14 mouse cellular contexts compared by ENCODE assay signal in the genomic region with DNA sequence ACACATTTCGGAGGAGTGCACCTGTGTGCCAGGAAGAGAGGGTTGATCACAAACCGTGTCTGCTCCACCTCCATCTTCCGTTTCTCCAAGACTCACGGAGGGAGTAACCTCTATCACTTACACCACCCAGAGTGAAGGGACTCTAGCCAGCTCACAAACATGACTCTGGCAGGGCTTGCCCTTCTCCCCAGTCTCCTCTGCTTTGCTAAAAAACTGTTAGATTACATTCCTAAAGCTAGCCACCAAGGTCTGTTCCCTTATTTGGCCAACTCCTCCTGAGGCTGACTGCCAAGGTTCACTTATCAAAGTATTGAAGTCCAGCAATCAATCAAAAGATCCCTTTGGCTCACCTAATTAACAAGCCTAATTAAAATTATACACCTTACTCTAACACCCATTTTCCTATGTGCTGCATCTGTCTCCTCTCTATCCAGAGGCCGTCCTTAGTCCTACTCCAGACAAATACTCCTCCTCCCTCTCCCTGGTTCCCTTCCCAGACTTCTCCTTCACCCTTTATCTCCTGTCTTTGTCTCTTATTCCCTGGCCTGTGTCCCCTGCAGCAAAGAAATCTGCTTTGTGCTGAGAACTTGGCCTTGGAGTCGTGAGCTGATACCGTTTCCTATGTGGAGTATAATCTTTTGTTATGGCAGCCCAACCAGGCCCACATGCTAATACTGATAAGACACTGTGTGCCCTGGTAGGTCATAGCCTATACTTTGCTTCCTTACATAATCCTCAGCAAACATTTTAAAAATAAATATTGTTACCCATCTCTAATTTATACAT.
DNase-seq lines count a peak whose midpoint lies in the region; ATAC-seq and TF ChIP-seq lines count a peak whose summit lies in the region.
"Had no signal": no experiment of that assay in that cellular context is flagged by ENCODE, and none has a peak within 500 bp of the region (broad histone marks: within the 10 kb centered on the region; RNA-seq: fewer than 3 reads in every experiment).

No protein-coding gene starts in this region.

- TF ChIP-seq CTCF in kidney, adult 2 months (conservative IDR thresholded peaks at IDR 0.05; ENCODE audit: insufficient read depth, insufficient read length, low read depth, low read length): no peak

- 0 out of 2 replicates have a peak overlapping the region, but pooled peaks have one; percentile 47 for H3K27ac ChIP-seq in heart, embryonic 10.5 days
- H3K27ac ChIP-seq in intestine, embryonic 16.5 days (ENCODE audit: low read length): peak overlapping the region; percentile 60
- H3K27ac ChIP-seq in kidney, adult 2 months (ENCODE audit: insufficient read depth, low read depth, low read length): no peak overlapping the region
- H3K27ac ChIP-seq in neural tube, embryonic 15.5 days (replicated peaks): no peak overlapping the region

- H3K9me3 ChIP-seq in heart, embryonic 10.5 days: no peaks in the 10 kb centered on the region
- no peaks in the 10 kb centered on the region for H3K9me3 ChIP-seq in intestine, embryonic 16.5 days (ENCODE audit: control insufficient read depth, low read length)
- no peaks in the 10 kb centered on the region for H3K9me3 ChIP-seq in neural tube, embryonic 15.5 days (replicated peaks)

- 49% methylated on average over 7 of the region's 7 CpGs for WGBS in heart, embryonic 10.5 days
- WGBS in intestine, embryonic 16.5 days: 48% methylated on average over 7 of the region's 7 CpGs
- WGBS in kidney, adult 2 months: 65% methylated on average over 7 of the region's 7 CpGs
- WGBS in neural tube, embryonic 15.5 days: 81% methylated on average over 7 of the region's 7 CpGs

- no peak overlapping the region for H3K4me2 ChIP-seq in intestine, embryonic 16.5 days (ENCODE audit: low read depth, low read length)
- no peak overlapping the region for H3K4me2 ChIP-seq in neural tube, embryonic 15.5 days

- no peak for TF ChIP-seq POLR2A in kidney, adult 2 months (IDR thresholded peaks at IDR 0.05; ENCODE audit: low read depth, low read length)

- ATAC-seq in intestine, embryonic 16.5 days: peak; percentile 57; the same call in 1 of the 2 replicates
- ATAC-seq in neural tube, embryonic 15.5 days (ENCODE audit: low FRiP score): no peak
- ATAC-seq: activated CD4-positive, CD25-positive, alpha-beta regulatory T cell, adult 4 months had no signal

- H3K4me3 ChIP-seq in heart, embryonic 10.5 days: no peak overlapping the region
- no peak overlapping the region for H3K4me3 ChIP-seq in intestine, embryonic 16.5 days (ENCODE audit: low read length)
- H3K4me3 ChIP-seq in kidney, adult 2 months (ENCODE audit: insufficient read depth, low read depth, low read length): no peak overlapping the region
- H3K4me3 ChIP-seq in neural tube, embryonic 15.5 days (replicated peaks): no peak overlapping the region
- H3K4me3 ChIP-seq: erythroblast, embryonic 14.5 days had no signal

- intact Hi-C loops in heart, postnatal 14 days (cut with DNase I): loop anchor here (1.0 kb wide), 2 partner anchors 73 to 321 kb away; partner anchors contain the start of gene Cpe

- H3K27me3 ChIP-seq in heart, embryonic 10.5 days (ENCODE audit: insufficient read depth, poor library complexity, severe bottlenecking): no peaks in the 10 kb centered on the region
- no peaks in the 10 kb centered on the region for H3K27me3 ChIP-seq in intestine, embryonic 16.5 days (replicated peaks; ENCODE audit: control insufficient read depth, insufficient read depth, low read length)
- H3K27me3 ChIP-seq in kidney, adult 2 months (replicated peaks; ENCODE audit: control insufficient read depth, insufficient read depth, low read length): no peaks in the 10 kb centered on the region
- H3K27me3 ChIP-seq in neural tube, embryonic 15.5 days (replicated peaks): no peaks in the 10 kb centered on the region

- no peak overlapping the region for H3K9ac ChIP-seq in intestine, embryonic 16.5 days (ENCODE audit: low read depth, low read length)
- no peak overlapping the region for H3K9ac ChIP-seq in neural tube, embryonic 15.5 days (replicated peaks)

- DNase-seq in heart, embryonic 10.5 days (ENCODE audit: low spot score): no peak
- DNase-seq in heart, postnatal 14 days: no peak
- peak; percentile 29 for DNase-seq in NIH3T3 (ENCODE audit: low read depth)
- DNase-seq in adrenal gland, postnatal 14 days: peak; percentile 57
- DNase-seq in kidney, adult 2 months: no peak
- DNase-seq: cerebellum, postnatal 14 days; kidney, postnatal 14 days; lung, postnatal 10 days; right cerebral cortex, postnatal 4 days; thymus, postnatal 14 days had no signal

- no peaks in the 10 kb centered on the region for H3K36me3 ChIP-seq in heart, embryonic 10.5 days
- no peaks in the 10 kb centered on the region for H3K36me3 ChIP-seq in intestine, embryonic 16.5 days (ENCODE audit: control insufficient read depth, insufficient read depth, low read length)
- H3K36me3 ChIP-seq in kidney, adult 2 months (ENCODE audit: control insufficient read depth, insufficient read depth, low read length): no peaks in the 10 kb centered on the region
- H3K36me3 ChIP-seq in neural tube, embryonic 15.5 days: peaks cover 14% of the 10 kb centered on the region

- peaks cover 16% of the 10 kb centered on the region; the same call in 1 of the 2 replicates for H3K4me1 ChIP-seq in heart, embryonic 10.5 days
- peaks cover 4% of the 10 kb centered on the region for H3K4me1 ChIP-seq in intestine, embryonic 16.5 days (ENCODE audit: control insufficient read depth, insufficient read depth, low read length)
- no peaks in the 10 kb centered on the region for H3K4me1 ChIP-seq in kidney, adult 2 months (ENCODE audit: control insufficient read depth, insufficient read depth, low read length)
- peaks cover 11% of the 10 kb centered on the region; the same call in 1 of the 2 replicates for H3K4me1 ChIP-seq in neural tube, embryonic 15.5 days

Comparison
In these comparisons a context has a peak if more than half of its experiments do, and no peak if none do; other contexts are left out.
1. DNase-seq: peak in NIH3T3 (single experiment) and adrenal gland, postnatal 14 days (single experiment); none in heart, embryonic 10.5 days (single experiment), heart, postnatal 14 days (0 of 2) and kidney, adult 2 months (single experiment).
2. H3K27ac ChIP-seq: peak in heart, embryonic 10.5 days (single experiment) and intestine, embryonic 16.5 days (single experiment); none in kidney, adult 2 months (single experiment) and neural tube, embryonic 15.5 days (single experiment).